Mouse (Mus musculus) midbrain, postnatal 0 days (tissue): ENCODE measurements around the gene Cyb5b. TPM values are rescaled to one million over a fixed set of nuclear protein-coding genes. Genes with fewer than 3 reads are reported as not detected.

ENCODE experiments used
- ATAC-seq: fragments of 200-750 bp; cut with Nextera tagmentation; 2 replicates; pipeline ENCODE4 v1.8.0; 2017; ENCODE audit warnings: moderate number of reproducible peaks, mild to moderate bottlenecking, moderate TSS enrichment, moderate library complexity; ENCODE audit not compliant: low FRiP score
- DNase-seq: peaks from one replicate; pipeline ENCODE4 v3.0.0-alpha.2; 2015; ENCODE audit warnings: low spot score
- H3K27ac ChIP-seq: fragments of 300-500 bp; sonication (generic); 2 replicates; pipeline ENCODE4 v1.5.1; 2014; ENCODE audit warnings: low read depth, mild to moderate bottlenecking, low read length, mixed read lengths
- H3K27me3 ChIP-seq: fragments of 300-500 bp; sonication (generic); 2 replicates; pipeline ENCODE4 v1.6.1; 2014; ENCODE audit warnings: low read length, control low read depth, mixed read lengths; ENCODE audit not compliant: insufficient read depth
- H3K36me3 ChIP-seq: fragments of 300-500 bp; sonication (generic); 2 replicates; pipeline ENCODE4 v1.6.1; 2014; ENCODE audit warnings: low read length, control low read depth, mixed read lengths; ENCODE audit not compliant: insufficient read depth
- H3K4me1 ChIP-seq: fragments of 300-500 bp; sonication (generic); 2 replicates; pipeline ENCODE4 v1.6.1; 2014; ENCODE audit warnings: mild to moderate bottlenecking, control low read depth, antibody characterized with exemption, low read length, mixed read lengths; ENCODE audit not compliant: insufficient read depth
- H3K4me2 ChIP-seq: fragments of 300-500 bp; sonication (generic); 2 replicates; pipeline ENCODE4 v1.6.1; 2014; ENCODE audit warnings: low read depth, mild to moderate bottlenecking, low read length, mixed read lengths; ENCODE audit not compliant: poor library complexity, severe bottlenecking
- H3K4me3 ChIP-seq: fragments of 300-500 bp; sonication (generic); 2 replicates; pipeline ENCODE4 v1.5.1; 2014; ENCODE audit warnings: low read depth, mild to moderate bottlenecking, low read length, moderate library complexity
- H3K9ac ChIP-seq: fragments of 300-500 bp; sonication (generic); replicated peaks from 2 replicates; pipeline ENCODE4 v1.6.1; 2014; ENCODE audit warnings: mild to moderate bottlenecking, low read length, moderate library complexity, mixed read lengths; ENCODE audit not compliant: poor library complexity, severe bottlenecking
- H3K9me3 ChIP-seq: fragments of 300-500 bp; sonication (generic); 2 replicates; pipeline ENCODE4 v1.6.1; 2016; ENCODE audit warnings: low read length, control low read depth
- CTCF ChIP-seq: IDR thresholded peaks from 2 replicates; pipeline ENCODE4 v1.5.1; 2016; ENCODE audit warnings: antibody characterized with exemption, mild to moderate bottlenecking
- WGBS: fragments of 180-500 bp; shearing (Covaris S2); extraction: QIAGEN DNeasy Blood & Tissue Kit; methylation state at CpG from one replicate; pipeline ENCODE4 v1.1.7; 2014; 5-methylcytosine and 5-hydroxymethylcytosine counted together
- polyA plus RNA-seq: library from polyadenylated mRNA; unstranded; fragments of >200 nt; fragmentation: Nextera tagmentation; extraction: Ambion mirVana; gene quantifications from 2 replicates; pipeline ENCODE4 v1.2.1, GENCODE M21; 2015
- total RNA-seq: library from RNA; depleted of rRNA; stranded (reverse); fragments of >200 nt; gene quantifications from 2 replicates; pipeline ENCODE4 v1.2.3, GENCODE M21; 2014; rRNA removed

Cyb5b gene
- total and polyA plus RNA-seq, 2 experiments from 2014 or later, result 91.4 to 103 TPM

DNA sequence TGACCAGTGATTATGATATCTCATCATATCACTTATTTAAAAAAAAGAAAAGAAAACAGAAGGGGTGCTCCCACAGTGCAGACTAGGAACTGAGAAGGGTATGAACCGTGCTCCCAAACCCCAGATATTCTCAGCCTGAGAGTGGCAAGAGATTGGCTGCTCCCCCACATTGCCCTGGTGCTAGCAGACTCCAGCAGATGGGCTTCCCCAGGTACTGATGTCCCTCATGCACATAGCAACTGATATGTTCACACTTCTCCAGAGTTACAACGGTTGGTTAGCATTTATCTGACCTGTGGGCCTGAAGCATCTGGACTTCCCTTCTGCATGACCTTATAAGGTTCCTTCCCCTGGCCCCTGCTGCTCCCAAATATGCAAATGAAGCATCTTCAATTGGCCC is 68.6 kb downstream of the Cyb5b start:
- Histone ChIP-seq H3K36me3 (no peaks in the 10 kb centered on the region), H3K27ac (no peak overlapping the region), H3K9me3 (no peaks in the 10 kb centered on the region), H3K27me3 (no peaks in the 10 kb centered on the region), H3K4me3 (no peak overlapping the region), H3K4me1 (no peaks in the 10 kb centered on the region), H3K4me2 (no peak overlapping the region), H3K9ac (no peak overlapping the region)
- ATAC-seq, result no peak
- no peak for TF ChIP-seq CTCF
- no peak for DNase-seq
- WGBS, result 80% methylated on average over 2 of the region's 2 CpGs

- Histone ChIP-seq H3K4me2 (no peak overlapping the region), H3K4me3 (no peak overlapping the region), H3K27me3 (no peaks in the 10 kb centered on the region), H3K9ac (no peak overlapping the region), H3K4me1 (no peaks in the 10 kb centered on the region), H3K36me3 (no peaks in the 10 kb centered on the region), H3K9me3 (no peaks in the 10 kb centered on the region), H3K27ac (no peak overlapping the region)
- no peak for TF ChIP-seq CTCF
- WGBS, result 41% methylated on average over 8 of the region's 8 CpGs
- DNase-seq (no peak), ATAC-seq (no peak)
Measured at GRCm38 (mm10) chr8:107221924-107222851, 71.7 kb downstream of the Cyb5b start.

- H3K36me3 ChIP-seq, result no peaks in the 10 kb centered on the region
- no peak overlapping the region for H3K4me3 ChIP-seq
- H3K27ac ChIP-seq, result no peak overlapping the region
- DNase-seq (peak; percentile 59), ATAC-seq (no peak)
- TF ChIP-seq CTCF, result no peak
- no peak overlapping the region for H3K4me2 ChIP-seq
- no peak overlapping the region for H3K9ac ChIP-seq
- H3K4me1 ChIP-seq, result no peaks in the 10 kb centered on the region
- no peaks in the 10 kb centered on the region for H3K9me3 ChIP-seq
- H3K27me3 ChIP-seq, result no peaks in the 10 kb centered on the region
- WGBS, result 66% methylated on average over 9 of the region's 9 CpGs
Measured at GRCm38 (mm10) chr8:107226183-107226582, 75.7 kb downstream of the Cyb5b start.

- Histone ChIP-seq H3K9me3 (no peaks in the 10 kb centered on the region), H3K4me1 (no peaks in the 10 kb centered on the region), H3K4me2 (no peak overlapping the region), H3K4me3 (no peak overlapping the region), H3K27me3 (no peaks in the 10 kb centered on the region), H3K27ac (no peak overlapping the region), H3K36me3 (no peaks in the 10 kb centered on the region), H3K9ac (no peak overlapping the region)
- DNase-seq (no peak), ATAC-seq (no peak)
- TF ChIP-seq CTCF, result no peak
- WGBS, result 78% methylated on average over 11 of the region's 11 CpGs
Measured at GRCm38 (mm10) chr8:107227011-107227626, 76.7 kb downstream of the Cyb5b start.

GRCm38 (mm10) chr8:107233251-107233650 is 82.8 kb downstream of the Cyb5b start:
- TF ChIP-seq CTCF, result no peak
- no peak overlapping the region for H3K27ac ChIP-seq
- ATAC-seq (no peak), DNase-seq (no peak)
- no peak overlapping the region for H3K4me3 ChIP-seq
- no peaks in the 10 kb centered on the region for H3K27me3 ChIP-seq
- H3K4me1 ChIP-seq, result no peaks in the 10 kb centered on the region
- 95% methylated on average over 3 of the region's 3 CpGs for WGBS
- no peaks in the 10 kb centered on the region for H3K36me3 ChIP-seq
- H3K9me3 ChIP-seq, result no peaks in the 10 kb centered on the region
- no peak overlapping the region for H3K9ac ChIP-seq
- H3K4me2 ChIP-seq, result no peak overlapping the region

DNA sequence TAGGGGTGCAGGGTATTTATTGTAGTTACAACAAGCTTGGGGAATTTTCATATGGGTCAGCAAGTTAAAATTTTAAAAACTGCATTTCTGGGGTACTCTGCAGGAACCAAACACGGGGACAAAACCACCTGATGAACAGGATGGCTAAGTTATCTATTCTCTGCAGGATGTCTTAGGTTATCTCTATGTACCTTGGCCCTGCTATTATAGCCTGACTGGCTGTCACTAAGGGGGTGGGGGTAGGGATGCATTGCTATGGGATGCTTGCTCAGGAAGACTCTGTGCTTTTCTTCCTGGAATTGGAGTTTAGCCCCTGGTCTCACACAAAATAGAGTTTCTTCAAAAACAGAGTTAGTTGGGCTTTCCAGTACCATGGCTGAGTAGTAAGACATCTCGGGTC is 83.3 kb downstream of the Cyb5b start:
- Histone ChIP-seq H3K4me2 (no peak overlapping the region), H3K4me3 (no peak overlapping the region), H3K9me3 (no peaks in the 10 kb centered on the region), H3K36me3 (no peaks in the 10 kb centered on the region), H3K4me1 (no peaks in the 10 kb centered on the region), H3K27ac (no peak overlapping the region), H3K9ac (no peak overlapping the region), H3K27me3 (no peaks in the 10 kb centered on the region)
- DNase-seq (no peak), ATAC-seq (no peak)
- WGBS, result 85% methylated on average over 2 of the region's 2 CpGs
- TF ChIP-seq CTCF, result no peak

Other genes starting within 250 kb of the Cyb5b start
- 7.1 and 7.9 TPM in 2 replicates for gene Sntb2, start 214.9 kb upstream of the Cyb5b start, total RNA-seq
- 3.2 and 3.3 TPM in 2 replicates for gene Sntb2, start 214.9 kb upstream of the Cyb5b start, polyA plus RNA-seq
- 111 and 118 TPM in 2 replicates for gene Vps4a, start 119.4 kb upstream of the Cyb5b start, total RNA-seq
- 166 and 171 TPM in 2 replicates for gene Vps4a, start 119.4 kb upstream of the Cyb5b start, polyA plus RNA-seq
- 61.5 TPM in 2 replicates for gene Pdf, start 102.0 kb upstream of the Cyb5b start, total RNA-seq
- gene Pdf, start 102.0 kb upstream of the Cyb5b start, polyA plus RNA-seq, result 31.8 and 33.3 TPM in 2 replicates
- gene Cog8, start 94.0 kb upstream of the Cyb5b start, total RNA-seq, result 46.2 and 89.6 TPM in 2 replicates
- 32.4 and 36.1 TPM in 2 replicates for gene Cog8, start 94.0 kb upstream of the Cyb5b start, polyA plus RNA-seq
- 24.3 and 30.8 TPM in 2 replicates for gene Nip7, start 93.8 kb upstream of the Cyb5b start, total RNA-seq
- 59.1 and 60.1 TPM in 2 replicates for gene Nip7, start 93.8 kb upstream of the Cyb5b start, polyA plus RNA-seq
- not detected in 2 replicates for gene Tmed6, start 85.0 kb upstream of the Cyb5b start, total RNA-seq
- gene Tmed6, start 85.0 kb upstream of the Cyb5b start, polyA plus RNA-seq, result not detected in 2 replicates
- 20.4 and 22.7 TPM in 2 replicates for gene Terf2, start 54.1 kb upstream of the Cyb5b start, total RNA-seq
- gene Terf2, start 54.1 kb upstream of the Cyb5b start, polyA plus RNA-seq, result 24.1 and 25.7 TPM in 2 replicates
- gene Nfat5, start 142.8 kb downstream of the Cyb5b start, total RNA-seq, result 20.3 and 37.1 TPM in 2 replicates
- 3.7 and 6.8 TPM in 2 replicates for gene Nfat5, start 142.8 kb downstream of the Cyb5b start, polyA plus RNA-seq